Mouse (Mus musculus) intestine, embryonic 14.5 days (tissue): ENCODE data around the gene Gm42878. TPM values are rescaled to one million over a fixed set of nuclear protein-coding genes. Genes with fewer than 3 reads are reported as not detected.

ENCODE experiments used
- polyA plus RNA-seq: library from polyadenylated mRNA; unstranded; fragments of >200 nt; fragmentation: Nextera tagmentation; extraction: Ambion mirVana; gene quantifications from 2 replicates; pipeline ENCODE4 v1.2.1, GENCODE M21; 2014

Gene Gm42878
- polyA plus RNA-seq, 1 experiment from 2014 or later = not detected

Other genes starting within 250 kb of the Gm42878 start
- gene Trafd1, start 159.8 kb downstream of the Gm42878 start, polyA plus RNA-seq = 72.4 and 74.9 TPM in 2 replicates
- 47.4 and 53.2 TPM in 2 replicates for gene Naa25, start 147.5 kb downstream of the Gm42878 start, polyA plus RNA-seq
- 1.8 and 2.7 TPM in 2 replicates for gene Tmem116, start 93.6 kb downstream of the Gm42878 start, polyA plus RNA-seq
- gene Erp29, start 93.0 kb downstream of the Gm42878 start, polyA plus RNA-seq = 164 and 167 TPM in 2 replicates
- 0.07 and 0.16 TPM in 2 replicates for gene Adam1b, start 42.0 kb downstream of the Gm42878 start, polyA plus RNA-seq
- gene Adam1a, start within 50 bp of the Gm42878 start, polyA plus RNA-seq = 1.6 and 2.1 TPM in 2 replicates
- 48.8 and 59.8 TPM in 2 replicates for gene Mapkapk5, start 423 bp upstream of the Gm42878 start, polyA plus RNA-seq
- gene Aldh2, start 48.3 kb upstream of the Gm42878 start, polyA plus RNA-seq = 70.2 and 76.5 TPM in 2 replicates
- 2.4 and 3.4 TPM in 2 replicates for gene Acad12, start 73.5 kb upstream of the Gm42878 start, polyA plus RNA-seq
- gene Acad10, start 115.0 kb upstream of the Gm42878 start, polyA plus RNA-seq = 4.3 and 4.7 TPM in 2 replicates
- 31.5 and 32.8 TPM in 2 replicates for gene Brap, start 115.1 kb upstream of the Gm42878 start, polyA plus RNA-seq
- 59.4 and 59.8 TPM in 2 replicates for gene Atxn2, start 165.9 kb upstream of the Gm42878 start, polyA plus RNA-seq